Mouse (Mus musculus) gastrocnemius, postnatal 14 days (tissue): ENCODE results near the gene 1110059E24Rik. TPM values are rescaled to one million over a fixed set of nuclear protein-coding genes. Genes with fewer than 3 reads are reported as not detected.

Experiments used
- DNase-seq: peaks from one replicate; pipeline ENCODE4 v3.0.0; 2021; ENCODE audit warnings: mixed read lengths
- intact Hi-C: fragments of 180-260 bp; cut with DNase I; formaldehyde crosslinking; loops from one replicate; pipeline ENCODE4 v1.15.1; 2025; ENCODE audit warnings: low total_unique reads
- total RNA-seq, 2 experiments: library from RNA; stranded (reverse); gene quantifications; 2 replicates each; pipeline ENCODE4 v1.2.3; 2021

1110059E24Rik gene
- total RNA-seq, 2 experiments from 2014 or later: 11.9 to 12.2 TPM

GRCm38 (mm10) chr19:21583986-21584385 is 68.8 kb downstream of the 1110059E24Rik start:
- intact Hi-C loops: no loop called here
- DNase-seq: no peak

- intact Hi-C loops: no loop called here
- DNase-seq: no peak
These were observed 69.2 kb downstream of the 1110059E24Rik start for GRCm38 (mm10) chr19:21583523-21583984.

GRCm38 (mm10) chr19:21581404-21581803 is 71.4 kb downstream of the 1110059E24Rik start:
- no peak for DNase-seq
- intact Hi-C loops: no loop called here

- DNase-seq: no peak
- intact Hi-C loops: loop anchor here (10.0 kb wide), 1 partner anchor 65 kb away; no protein-coding TSS in a partner anchor
These were observed 72.9 kb downstream of the 1110059E24Rik start for GRCm38 (mm10) chr19:21579896-21580295.

- DNase-seq: no peak
- intact Hi-C loops: loop anchor here (10.0 kb wide), 1 partner anchor 67 kb away; no protein-coding TSS in a partner anchor
These were observed 75.3 kb downstream of the 1110059E24Rik start for GRCm38 (mm10) chr19:21577443-21577842.

- intact Hi-C loops: loop anchor here (5.0 to 10.0 kb wide), 2 partner anchors 73 to 175 kb away; no protein-coding TSS in a partner anchor
- no peak for DNase-seq
These were observed 80.8 kb downstream of the 1110059E24Rik start for GRCm38 (mm10) chr19:21571986-21572385.

GRCm38 (mm10) chr19:21571223-21571980 is 81.4 kb downstream of the 1110059E24Rik start:
- intact Hi-C loops: loop anchor here (5.0 to 10.0 kb wide), 2 partner anchors 73 to 176 kb away; no protein-coding TSS in a partner anchor
- peak; percentile 91 for DNase-seq

GRCm38 (mm10) chr19:21570778-21571177 is 82.0 kb downstream of the 1110059E24Rik start:
- intact Hi-C loops: loop anchor here (5.0 to 10.0 kb wide), 2 partner anchors 74 to 177 kb away; no protein-coding TSS in a partner anchor
- no peak for DNase-seq

- intact Hi-C loops: loop anchor here (10.0 kb wide), 1 partner anchor 774 kb away; no protein-coding TSS in a partner anchor
- no peak for DNase-seq
These were observed 84.1 kb downstream of the 1110059E24Rik start for GRCm38 (mm10) chr19:21568528-21569185.

GRCm38 (mm10) chr19:21567933-21568332 is 84.8 kb downstream of the 1110059E24Rik start:
- intact Hi-C loops: loop anchor here (10.0 kb wide), 1 partner anchor 773 kb away; no protein-coding TSS in a partner anchor

GRCm38 (mm10) chr19:21566484-21566883 is 86.3 kb downstream of the 1110059E24Rik start:
- DNase-seq: no peak
- intact Hi-C loops: loop anchor here (10.0 kb wide), 1 partner anchor 772 kb away; no protein-coding TSS in a partner anchor

More at GRCm38 (mm10) chr19:21567933-21568332, 84.8 kb downstream of the 1110059E24Rik start:
- no peak for DNase-seq

GRCm38 (mm10) chr19:21564461-21564797 is 88.3 kb downstream of the 1110059E24Rik start:
- no peak for DNase-seq
- intact Hi-C loops: loop anchor here (10.0 kb wide), 1 partner anchor 770 kb away; no protein-coding TSS in a partner anchor

GRCm38 (mm10) chr19:21563789-21564460 is 88.9 kb downstream of the 1110059E24Rik start:
- intact Hi-C loops: loop anchor here (2.0 to 10.0 kb wide), 2 partner anchors 187 to 769 kb away; no protein-coding TSS in a partner anchor
- peak; percentile 74 for DNase-seq

GRCm38 (mm10) chr19:21562996-21563395 is 89.8 kb downstream of the 1110059E24Rik start:
- intact Hi-C loops: loop anchor here (2.0 to 10.0 kb wide), 2 partner anchors 186 to 768 kb away; no protein-coding TSS in a partner anchor
- no peak for DNase-seq

GRCm38 (mm10) chr19:21552801-21553200 is 100.0 kb downstream of the 1110059E24Rik start:
- DNase-seq: no peak
- intact Hi-C loops: no loop called here

GRCm38 (mm10) chr19:21551921-21552536 is 100.7 kb downstream of the 1110059E24Rik start:
- intact Hi-C loops: no loop called here

GRCm38 (mm10) chr19:21549713-21550112 is 103.1 kb downstream of the 1110059E24Rik start:
- no peak for DNase-seq
- intact Hi-C loops: no loop called here

More at GRCm38 (mm10) chr19:21551921-21552536, 100.7 kb downstream of the 1110059E24Rik start:
- no peak for DNase-seq

GRCm38 (mm10) chr19:21548947-21549346 is 103.8 kb downstream of the 1110059E24Rik start:
- DNase-seq: no peak
- intact Hi-C loops: no loop called here

GRCm38 (mm10) chr19:21537125-21537524 is 115.7 kb downstream of the 1110059E24Rik start:
- intact Hi-C loops: no loop called here
- DNase-seq: no peak
